ENCODE assay signal across 24 mouse cellular contexts in the genomic region with DNA sequence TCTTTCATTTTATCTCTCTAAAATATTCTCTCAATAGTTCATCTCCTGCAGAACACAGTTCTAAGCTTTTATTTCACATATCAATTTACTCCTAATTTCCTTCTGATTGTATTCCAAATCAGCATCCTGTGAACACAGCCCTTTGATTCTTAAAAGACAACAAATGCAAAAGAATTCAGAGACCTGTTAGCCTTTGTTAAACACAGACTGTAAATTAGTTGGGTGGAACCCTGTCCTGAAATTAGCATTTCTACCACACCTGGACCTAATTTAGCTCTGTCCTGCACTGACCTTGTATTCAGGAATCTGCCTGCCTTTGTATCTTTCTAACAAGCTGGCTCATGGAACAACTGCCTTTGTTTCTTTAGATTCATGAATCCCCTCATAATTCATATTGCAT.
"Had no signal": no experiment of that assay in that cellular context is flagged by ENCODE, and none has a peak within 500 bp of the region (broad histone marks: within the 10 kb centered on the region; RNA-seq: fewer than 3 reads in every experiment).

No protein-coding gene starts in this region.

- H3K27me3 ChIP-seq: heart, embryonic 12.5 days; hindbrain, embryonic 13.5 days; hindbrain, embryonic 15.5 days; kidney, embryonic 15.5 days; limb, embryonic 13.5 days; limb, embryonic 15.5 days; liver, embryonic 12.5 days had no signal

- H3K4me1 ChIP-seq: heart, embryonic 10.5 days; heart, embryonic 12.5 days; hindbrain, embryonic 13.5 days; hindbrain, embryonic 15.5 days; kidney, embryonic 15.5 days; limb, embryonic 13.5 days; limb, embryonic 15.5 days; liver, embryonic 12.5 days had no signal

- H3K4me3 ChIP-seq: gastrocnemius, adult 2 months; heart, embryonic 10.5 days; heart, embryonic 12.5 days; hindbrain, embryonic 13.5 days; hindbrain, embryonic 15.5 days; kidney, embryonic 15.5 days; limb, embryonic 13.5 days; limb, embryonic 15.5 days; liver, embryonic 12.5 days had no signal

- H3K9ac ChIP-seq: heart, embryonic 12.5 days; hindbrain, embryonic 13.5 days; hindbrain, embryonic 15.5 days; kidney, embryonic 15.5 days; limb, embryonic 13.5 days; limb, embryonic 15.5 days; liver, embryonic 12.5 days; liver, embryonic 14.5 days had no signal

- DNase-seq: gastrocnemius, adult 2 months; gastrocnemius, postnatal 10 days; gastrocnemius, postnatal 25 days; heart, adult 18-20 months; heart, postnatal 10 days; kidney, adult 11 months; kidney, adult 2 months; kidney, adult 9 months; kidney, postnatal 14 days; kidney, postnatal 36 days; layer of hippocampus, adult 9-11 months; layer of hippocampus, postnatal 36 days; left cerebral cortex, postnatal 4 days had no signal

- H3K36me3 ChIP-seq: heart, embryonic 10.5 days; heart, embryonic 12.5 days; hindbrain, embryonic 13.5 days; hindbrain, embryonic 15.5 days; kidney, embryonic 15.5 days; limb, embryonic 13.5 days; limb, embryonic 15.5 days; liver, embryonic 12.5 days had no signal

- H3K9me3 ChIP-seq: heart, embryonic 10.5 days; heart, embryonic 12.5 days; hindbrain, embryonic 13.5 days; kidney, embryonic 15.5 days; limb, embryonic 13.5 days; limb, embryonic 15.5 days; liver, embryonic 12.5 days had no signal

- H3K27ac ChIP-seq: gastrocnemius, adult 2 months; heart, embryonic 10.5 days; hindbrain, embryonic 13.5 days; hindbrain, embryonic 15.5 days; hindbrain, postnatal 0 days; kidney, embryonic 15.5 days; kidney, postnatal 0 days; limb, embryonic 13.5 days; limb, embryonic 15.5 days; liver, embryonic 12.5 days; liver, embryonic 14.5 days had no signal
